ENCODE assay signal across 16 mouse cellular contexts in the genomic region with DNA sequence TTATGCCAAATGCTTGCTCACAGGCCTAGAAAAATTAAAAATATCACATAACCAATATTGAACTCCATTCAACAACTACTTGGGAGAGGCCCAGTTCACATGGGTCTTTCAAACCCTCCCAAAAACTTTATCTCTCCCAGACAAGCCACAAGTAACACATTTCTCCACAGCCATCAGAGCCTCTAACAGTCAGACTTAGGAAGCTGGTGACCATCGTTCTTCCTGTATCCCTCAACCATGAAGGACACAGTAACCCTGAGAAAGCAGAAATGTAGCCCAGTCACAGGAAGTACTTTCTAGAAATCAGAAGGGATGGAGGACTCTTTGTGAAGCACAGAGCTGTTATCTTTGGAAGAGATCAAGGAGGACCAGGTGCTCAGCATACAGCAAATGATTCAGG.
"Had no signal": no experiment of that assay in that cellular context is flagged by ENCODE, and none has a peak within 500 bp of the region (broad histone marks: within the 10 kb centered on the region; RNA-seq: fewer than 3 reads in every experiment).

No protein-coding gene starts in this region.

- H3K4me1 ChIP-seq: liver, embryonic 12.5 days; liver, embryonic 15.5 days; lung, embryonic 15.5 days had no signal

- H3K27ac ChIP-seq: layer of hippocampus, adult 2 months; limb, embryonic 13.5 days; liver, embryonic 12.5 days; liver, embryonic 15.5 days; lung, embryonic 15.5 days; macrophage had no signal

- H3K9ac ChIP-seq: limb, embryonic 13.5 days; liver, embryonic 12.5 days; liver, embryonic 15.5 days; lung, embryonic 15.5 days had no signal

- H3K27me3 ChIP-seq: limb, embryonic 13.5 days; liver, embryonic 12.5 days; liver, embryonic 15.5 days; lung, embryonic 15.5 days had no signal

- H3K36me3 ChIP-seq: limb, embryonic 10.5 days; limb, embryonic 13.5 days; liver, embryonic 12.5 days; liver, embryonic 15.5 days; lung, embryonic 15.5 days had no signal

- DNase-seq: kidney, postnatal 10 days; layer of hippocampus, adult 9-11 months; liver; lung, adult 18-20 months; right cerebral cortex, adult 18-20 months; right cerebral cortex, postnatal 14 days; thymus, adult 18-20 months; thymus, postnatal 36 days had no signal

- ATAC-seq: intestine, postnatal 0 days; liver, embryonic 12.5 days had no signal

- H3K4me2 ChIP-seq: limb, embryonic 13.5 days; liver, embryonic 12.5 days; liver, embryonic 15.5 days; lung, embryonic 15.5 days had no signal

- H3K9me3 ChIP-seq: limb, embryonic 10.5 days; limb, embryonic 13.5 days; liver, embryonic 12.5 days; liver, embryonic 15.5 days; lung, embryonic 15.5 days had no signal

- H3K4me3 ChIP-seq: layer of hippocampus, adult 2 months; limb, embryonic 10.5 days; limb, embryonic 13.5 days; liver, embryonic 12.5 days; liver, embryonic 15.5 days; lung, embryonic 15.5 days had no signal
